Mouse (Mus musculus) frontal cortex, postnatal 25 days (tissue): ENCODE results near the gene Asic1.
A peak's percentile ranks its signal among the peaks of the same experiment; 100 is the strongest.

Experiments
- DNase-seq, 2 experiments: peaks; one replicate each; pipeline ENCODE4 v3.0.0; 2022; ENCODE audit warnings: low spot score in 2 of 2

The Asic1 gene

GRCm38 (mm10) chr15:99670154-99670821 is at the start of gene Asic1:
Gene Asic1, plus strand, starts transcription at chr15:99670368.
- peak in 1 of 2 experiments; percentile 42 for DNase-seq

- DNase-seq = no peak
These were observed 48.1 kb upstream of the Asic1 start for GRCm38 (mm10) chr15:99622063-99622462.

GRCm38 (mm10) chr15:99631618-99632017 is 38.5 kb upstream of the Asic1 start:
- no peak for DNase-seq

GRCm38 (mm10) chr15:99634702-99635101 is 35.5 kb upstream of the Asic1 start:
- no peak for DNase-seq

DNA sequence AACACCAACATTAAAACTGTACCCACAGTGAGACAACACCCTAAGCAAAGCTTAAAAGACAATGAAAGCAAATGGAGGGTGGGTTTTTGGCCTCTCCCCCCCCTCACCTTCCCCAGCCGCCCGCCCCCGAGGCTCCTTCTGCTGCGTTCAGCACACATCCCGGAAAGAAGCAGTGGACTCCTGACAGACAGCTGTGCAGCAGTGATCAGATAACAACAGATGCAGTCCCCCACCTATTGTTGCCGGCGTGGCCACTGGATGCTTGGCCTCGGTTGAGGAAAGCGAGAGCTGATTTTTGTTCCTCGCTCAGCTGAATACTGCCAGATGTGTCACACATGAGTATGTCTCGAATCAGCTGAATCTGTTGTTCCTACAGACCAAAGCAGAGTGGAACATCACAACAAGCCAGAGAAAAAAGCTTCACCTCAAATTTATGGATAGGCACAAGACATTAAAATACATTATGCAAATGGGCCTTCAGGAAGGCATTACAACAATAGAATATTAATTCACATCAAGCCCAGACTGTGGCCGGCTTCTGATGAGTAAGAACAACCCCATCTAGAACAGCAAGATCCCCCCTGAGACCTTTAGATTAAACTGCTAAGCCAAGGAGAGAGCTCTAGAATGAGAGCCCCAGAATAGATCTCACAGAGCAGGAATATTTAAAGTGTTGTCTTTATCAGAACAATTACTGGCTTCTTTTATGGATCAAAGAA is 32.6 kb upstream of the Asic1 start:
- no peak for DNase-seq

DNA sequence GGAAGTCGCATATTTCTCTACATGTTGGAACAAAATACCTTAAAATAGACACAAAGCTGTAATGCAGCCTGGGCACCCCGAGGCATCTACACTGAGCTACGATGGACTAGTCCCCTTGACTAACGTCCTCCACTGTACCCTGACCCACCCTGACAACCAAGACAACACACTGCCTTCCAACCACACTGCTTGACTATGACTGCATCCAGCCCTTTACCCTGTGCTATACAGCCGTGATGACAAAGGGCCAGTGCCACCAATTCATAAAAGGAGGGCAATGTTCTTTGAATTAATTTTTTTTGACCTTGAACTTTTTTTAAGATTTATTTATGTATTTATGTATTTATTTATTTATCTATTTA is 32.1 kb upstream of the Asic1 start:
- no peak for DNase-seq

GRCm38 (mm10) chr15:99642622-99643021 is 27.5 kb upstream of the Asic1 start:
- no peak for DNase-seq

GRCm38 (mm10) chr15:99643832-99644231 is 26.3 kb upstream of the Asic1 start:
- DNase-seq = no peak

DNA sequence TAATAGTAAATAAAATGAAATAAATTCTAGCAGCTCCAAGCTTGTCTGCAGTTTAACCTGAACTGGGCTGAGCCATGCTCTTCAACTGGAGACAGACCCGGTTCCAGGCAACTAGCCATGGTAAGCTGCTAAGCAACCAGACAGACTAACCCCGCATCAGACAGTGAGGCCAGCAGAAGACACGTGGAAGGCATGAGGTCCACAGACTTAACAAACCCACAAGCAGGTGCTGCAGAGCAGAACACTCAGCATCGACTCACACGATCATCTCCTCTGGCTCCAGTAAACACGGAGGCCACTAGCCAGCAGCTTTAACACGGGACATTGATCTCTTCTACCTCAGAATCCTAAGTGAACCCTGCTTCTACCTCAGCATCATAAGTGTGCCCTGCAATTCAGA is 25.4 kb upstream of the Asic1 start:
- DNase-seq = peak in 1 of 2 experiments; percentile 20

GRCm38 (mm10) chr15:99648326-99648725 is 21.8 kb upstream of the Asic1 start:
- DNase-seq = no peak

DNA sequence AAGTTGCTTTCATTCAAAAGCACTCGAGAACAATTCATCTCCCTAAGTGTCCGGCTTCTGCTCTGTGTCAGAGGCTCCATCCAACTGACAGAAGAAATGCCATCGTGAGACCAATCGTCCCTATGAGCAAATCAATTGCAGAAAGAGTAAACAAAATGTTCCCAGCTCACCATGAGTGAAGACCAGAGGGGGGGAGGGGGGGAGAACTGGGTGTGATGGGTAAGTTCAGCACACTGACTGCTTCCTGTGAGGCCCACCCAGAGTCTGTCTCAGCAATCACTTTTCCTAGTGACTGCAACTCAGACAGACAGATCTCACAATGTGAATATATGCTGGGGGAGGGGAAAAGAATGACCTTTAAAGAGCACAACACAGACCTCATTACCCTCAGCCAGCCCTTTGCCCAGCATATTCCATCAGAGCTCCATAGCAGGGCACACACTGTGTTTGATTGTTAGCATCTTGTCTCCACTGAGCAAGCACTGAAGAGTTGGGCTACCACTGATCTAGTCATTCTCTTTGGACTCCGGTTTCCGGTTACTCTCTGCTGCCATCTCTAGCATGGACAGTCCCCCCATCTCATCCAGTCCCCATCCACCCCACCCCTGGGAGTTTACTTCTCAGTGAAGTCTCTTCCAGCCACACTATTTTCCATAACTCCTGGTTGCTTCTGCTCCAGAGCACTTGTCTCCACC is 21.0 kb upstream of the Asic1 start:
- DNase-seq = no peak

- no peak for DNase-seq
These were observed 19.9 kb upstream of the Asic1 start for GRCm38 (mm10) chr15:99650304-99650703.

GRCm38 (mm10) chr15:99651163-99651872 is 18.9 kb upstream of the Asic1 start, which contains the start of gene Racgap1:
Gene Racgap1, minus strand, starts transcription at chr15:99651656.
- peak; percentile 94 to 97 for DNase-seq

- DNase-seq = no peak
These were observed 17.9 kb upstream of the Asic1 start for GRCm38 (mm10) chr15:99651984-99652872.

DNA sequence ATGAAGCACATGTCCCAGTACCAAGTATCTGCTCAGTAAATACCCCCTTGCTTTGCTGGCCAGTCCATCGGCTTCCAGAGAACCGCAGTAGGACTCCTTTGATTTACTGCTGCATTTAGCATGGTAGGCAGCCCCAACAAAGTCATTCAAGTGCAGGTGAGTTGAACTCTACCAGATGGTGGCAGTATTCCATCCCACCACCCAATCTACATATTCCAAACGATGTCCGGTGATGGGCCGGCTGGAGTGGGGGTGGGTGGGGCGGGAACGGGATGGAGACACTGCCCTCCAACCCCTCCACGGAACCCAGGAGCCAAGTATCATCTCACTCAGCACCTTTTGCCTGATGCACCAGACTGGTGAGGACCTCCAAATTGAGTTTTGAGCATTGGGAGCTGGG is 16.9 kb upstream of the Asic1 start:
- no peak for DNase-seq

- no peak for DNase-seq
These were observed 16.3 kb upstream of the Asic1 start for GRCm38 (mm10) chr15:99653876-99654275.

DNA sequence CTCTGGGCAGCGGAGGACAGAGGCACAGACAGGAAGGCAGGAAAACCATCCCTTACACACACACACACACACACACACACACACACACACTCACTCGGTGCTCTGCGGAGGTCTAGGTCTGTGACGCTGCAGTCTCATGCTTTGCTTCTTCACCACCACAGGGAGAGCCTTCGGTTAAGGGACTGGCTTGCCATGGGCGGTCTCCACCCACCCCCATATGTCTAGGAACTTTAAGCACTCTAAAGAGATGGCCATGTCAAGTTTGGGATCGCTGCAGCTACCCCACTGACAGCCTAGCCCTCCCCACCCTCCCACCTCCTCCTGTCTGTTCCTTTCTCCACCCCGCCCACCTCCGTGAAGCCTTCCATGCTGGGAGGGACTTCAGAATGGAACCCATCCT is 14.2 kb upstream of the Asic1 start:
- no peak for DNase-seq

DNA sequence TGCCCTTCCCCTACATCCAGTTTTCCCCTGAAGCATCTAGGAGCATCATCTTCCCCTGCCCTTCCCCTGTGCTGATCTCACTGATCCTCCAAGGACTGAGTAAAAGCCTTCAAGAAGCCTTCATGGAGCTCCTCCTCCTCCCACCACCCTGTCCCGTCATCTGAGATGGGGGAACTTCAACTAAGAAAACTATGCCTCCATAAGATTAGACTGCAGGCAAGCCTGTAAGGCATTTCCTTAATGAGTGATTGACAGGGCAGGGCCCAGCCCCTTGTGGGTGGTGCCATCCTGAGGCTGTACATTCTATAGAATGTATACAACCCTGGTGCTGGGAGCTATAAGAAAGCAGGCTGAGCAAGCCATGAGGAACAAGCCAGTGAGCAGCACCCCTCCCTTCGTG is 11.7 kb upstream of the Asic1 start:
- DNase-seq = no peak

DNA sequence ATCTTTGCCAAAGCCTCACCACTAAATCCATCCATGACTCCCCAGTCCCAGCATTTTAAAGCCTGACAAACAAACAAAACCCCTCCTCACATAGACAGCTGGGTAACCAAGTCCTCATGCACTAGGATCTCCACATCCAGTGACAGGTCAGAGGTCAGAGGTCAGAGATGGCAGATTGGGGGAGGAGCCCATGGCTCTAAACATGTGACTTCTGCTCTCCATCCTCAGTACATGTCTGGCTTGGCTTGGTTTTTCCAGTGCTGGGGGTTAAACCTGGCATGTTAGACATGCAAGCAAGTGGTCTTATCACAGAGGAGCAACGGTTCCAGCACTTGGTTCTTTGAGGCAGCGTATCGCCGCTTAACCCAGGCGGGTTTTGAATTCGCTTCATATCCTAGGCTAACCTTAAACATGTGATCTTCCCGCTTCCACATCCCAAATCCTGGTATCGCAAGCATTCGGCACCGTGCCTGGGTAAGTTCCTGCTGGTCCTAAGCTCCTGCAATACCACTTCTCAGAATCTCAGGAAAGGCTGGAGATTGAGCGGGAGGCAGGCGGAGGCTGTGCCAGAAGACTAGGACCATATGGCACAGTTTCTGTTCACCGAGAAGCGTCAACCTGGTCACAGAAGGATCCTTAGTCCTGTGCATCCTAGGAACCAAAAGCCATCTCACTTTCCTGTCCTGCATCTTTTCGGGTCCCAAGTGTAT is 8.9 kb upstream of the Asic1 start:
- DNase-seq = no peak

DNA sequence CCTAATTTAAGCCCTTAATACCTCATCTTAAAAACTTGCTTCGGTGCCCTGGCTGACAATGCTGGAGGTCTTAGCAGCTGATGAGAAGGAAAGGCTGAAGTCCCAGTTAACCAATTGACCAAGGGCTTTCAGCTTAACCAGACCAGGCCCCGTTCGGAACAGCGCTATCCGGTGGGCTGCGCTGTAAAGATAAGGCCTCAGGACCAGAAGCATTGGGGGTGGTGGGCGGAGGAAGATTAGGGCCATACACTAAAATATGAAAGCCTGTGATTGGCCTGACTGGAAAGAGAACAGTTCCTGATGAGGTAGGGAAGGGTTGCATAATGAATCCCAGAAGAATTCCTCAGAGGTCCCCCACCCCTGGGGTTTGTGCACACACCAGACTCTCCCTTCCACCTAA is 7.8 kb upstream of the Asic1 start:
- DNase-seq = no peak
